Mouse (Mus musculus) neural tube, embryonic 14.5 days (tissue): ENCODE measurements at regions not wholly inside any gene's neighbourhood (a gene's known extent, or its start where the extent isn't known, plus 50 kb on each side); places are given as distances from the start of the nearest gene placed in this dataset.

Experiments used
- ATAC-seq: fragments of 200-750 bp; cut with Nextera tagmentation; 2 replicates; pipeline ENCODE4 v1.8.0; 2017; ENCODE audit warnings: low read depth, mild to moderate bottlenecking, moderate TSS enrichment, moderate library complexity
- H3K27ac ChIP-seq: fragments of 300-500 bp; sonication (generic); 2 replicates; pipeline ENCODE4 v1.5.1; 2014; ENCODE audit warnings: low read depth, mild to moderate bottlenecking, control low read depth, low read length, moderate library complexity, mixed read lengths
- H3K27me3 ChIP-seq: fragments of 300-500 bp; sonication (generic); 2 replicates; pipeline ENCODE4 v1.6.1; 2014; ENCODE audit warnings: low read length; ENCODE audit not compliant: control insufficient read depth, insufficient read depth
- H3K36me3 ChIP-seq: fragments of 300-500 bp; sonication (generic); 2 replicates; pipeline ENCODE4 v1.6.1; 2014; ENCODE audit warnings: low read length, mixed read lengths; ENCODE audit not compliant: control insufficient read depth, insufficient read depth
- H3K4me1 ChIP-seq: fragments of 300-500 bp; sonication (generic); 2 replicates; pipeline ENCODE4 v1.6.1; 2014; ENCODE audit warnings: low read length; ENCODE audit not compliant: control insufficient read depth, insufficient read depth
- H3K4me2 ChIP-seq: fragments of 300-500 bp; sonication (generic); 2 replicates; pipeline ENCODE4 v1.6.1; 2014; ENCODE audit warnings: mild to moderate bottlenecking, low read depth, low read length, control low read depth
- H3K4me3 ChIP-seq: fragments of 300-500 bp; sonication (generic); 2 replicates; pipeline ENCODE4 v1.5.1; 2014; ENCODE audit warnings: low read depth, low read length, control low read depth, mixed read lengths
- H3K9ac ChIP-seq: fragments of 300-500 bp; sonication (generic); replicated peaks from 2 replicates; pipeline ENCODE4 v1.6.1; 2014; ENCODE audit warnings: low read depth, mild to moderate bottlenecking, control low read depth, low read length, mixed read lengths
- H3K9me3 ChIP-seq: fragments of 300-500 bp; sonication (generic); 2 replicates; pipeline ENCODE4 v1.6.1; 2016; ENCODE audit warnings: low read length; ENCODE audit not compliant: control insufficient read depth
- WGBS: fragments of 180-500 bp; shearing (Covaris S2); extraction: QIAGEN DNeasy Blood & Tissue Kit; methylation state at CpG from one replicate; pipeline ENCODE4 v1.1.7; 2014; 5-methylcytosine and 5-hydroxymethylcytosine counted together

DNA sequence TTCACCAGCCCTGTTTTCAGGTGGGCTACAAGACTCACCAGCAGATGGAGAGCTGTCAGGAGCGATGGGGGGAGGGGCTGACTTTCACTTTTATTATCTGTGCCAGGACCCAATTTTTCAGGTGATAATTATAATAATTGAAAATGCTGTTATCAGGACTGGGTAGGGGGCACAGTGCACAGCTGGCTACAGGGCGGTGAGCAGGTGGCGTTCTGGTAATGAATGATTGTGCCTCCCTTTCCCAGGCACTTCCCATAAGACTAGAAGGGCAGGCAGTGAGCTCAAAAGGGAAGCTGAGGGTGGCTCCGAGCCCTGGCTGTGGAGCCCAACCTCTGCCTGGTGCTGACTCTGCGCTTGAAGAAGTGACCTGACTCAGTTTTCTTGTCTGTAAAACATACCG, 168.4 kb downstream of the Matn1 start:
- 52% methylated on average over 6 of the region's 6 CpGs for WGBS

DNA sequence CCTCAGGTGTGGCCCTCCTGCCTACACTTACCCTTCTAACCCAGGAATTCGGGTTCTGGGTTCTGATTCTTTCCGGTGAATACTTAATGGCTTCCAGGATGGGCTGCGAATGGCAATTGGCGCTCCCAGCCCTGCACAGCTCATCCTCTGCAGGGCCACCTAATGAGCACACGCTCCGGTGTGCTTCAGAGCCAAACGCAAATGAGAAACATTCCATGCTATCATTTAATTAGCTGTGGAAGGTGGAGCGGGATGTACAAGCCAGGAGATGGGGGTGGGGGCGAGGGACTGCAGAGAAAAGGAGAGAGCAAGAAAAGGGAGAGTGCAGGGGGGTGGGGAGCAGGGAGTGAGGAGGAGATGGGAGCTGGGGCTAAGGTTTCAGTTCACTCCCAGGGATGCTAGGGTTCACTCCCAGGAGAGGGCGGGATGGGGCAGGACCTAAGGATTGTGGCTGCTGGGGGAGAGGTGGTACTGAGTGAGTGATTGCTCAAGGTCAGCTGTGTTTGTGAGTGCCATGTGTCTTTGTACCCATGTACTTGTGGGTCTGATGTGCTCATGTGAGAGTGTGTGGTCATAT, 169.6 kb downstream of the Matn1 start:
- H3K9ac ChIP-seq, result no peak overlapping the region
- WGBS, result 25% methylated on average over 10 of the region's 10 CpGs
- H3K27ac ChIP-seq, result peak overlapping the region; percentile 44
- no peaks in the 10 kb centered on the region for H3K9me3 ChIP-seq
- peak; percentile 46; the same call in 1 of the 2 replicates for ATAC-seq
- H3K4me1 ChIP-seq, result no peaks in the 10 kb centered on the region
- no peak overlapping the region for H3K4me2 ChIP-seq
- H3K27me3 ChIP-seq, result no peaks in the 10 kb centered on the region
- H3K36me3 ChIP-seq, result no peaks in the 10 kb centered on the region
- no peak overlapping the region for H3K4me3 ChIP-seq

More for the DNA sequence above, 168.4 kb downstream of the Matn1 start:
- H3K4me2 ChIP-seq, result no peak overlapping the region
- no peaks in the 10 kb centered on the region for H3K9me3 ChIP-seq
- H3K36me3 ChIP-seq, result no peaks in the 10 kb centered on the region
- H3K27ac ChIP-seq, result no peak overlapping the region
- H3K4me1 ChIP-seq, result no peaks in the 10 kb centered on the region
- H3K9ac ChIP-seq, result no peak overlapping the region
- no peaks in the 10 kb centered on the region for H3K27me3 ChIP-seq
- ATAC-seq, result no peak
- no peak overlapping the region for H3K4me3 ChIP-seq

DNA sequence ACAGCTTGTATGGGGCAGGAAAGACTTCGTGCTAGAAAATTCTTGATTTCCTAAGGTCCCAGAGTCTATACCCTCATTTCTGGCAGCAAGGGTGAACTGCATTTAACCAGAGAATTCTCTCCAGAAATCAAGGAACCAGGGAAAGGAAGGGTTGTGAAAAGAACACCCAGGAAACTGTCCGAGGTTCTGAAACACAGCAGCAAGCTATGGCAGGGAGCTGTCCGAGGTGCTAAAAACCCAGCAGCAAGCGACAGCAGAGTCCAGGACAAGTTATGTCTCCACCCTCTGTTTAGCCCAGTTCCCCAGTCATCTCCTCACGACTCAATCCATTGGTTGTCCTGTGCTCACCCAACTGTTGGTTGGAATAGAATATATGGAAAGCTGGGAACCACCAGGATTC, 171.1 kb downstream of the Matn1 start:
- H3K9me3 ChIP-seq, result no peaks in the 10 kb centered on the region
- H3K4me3 ChIP-seq, result no peak overlapping the region
- no peak overlapping the region for H3K9ac ChIP-seq
- H3K36me3 ChIP-seq, result no peaks in the 10 kb centered on the region
- H3K4me2 ChIP-seq, result no peak overlapping the region
- no peaks in the 10 kb centered on the region for H3K4me1 ChIP-seq
- 5% methylated on average over 5 of the region's 5 CpGs for WGBS
- H3K27me3 ChIP-seq, result no peaks in the 10 kb centered on the region
- H3K27ac ChIP-seq, result no peak overlapping the region
- no peak for ATAC-seq

DNA sequence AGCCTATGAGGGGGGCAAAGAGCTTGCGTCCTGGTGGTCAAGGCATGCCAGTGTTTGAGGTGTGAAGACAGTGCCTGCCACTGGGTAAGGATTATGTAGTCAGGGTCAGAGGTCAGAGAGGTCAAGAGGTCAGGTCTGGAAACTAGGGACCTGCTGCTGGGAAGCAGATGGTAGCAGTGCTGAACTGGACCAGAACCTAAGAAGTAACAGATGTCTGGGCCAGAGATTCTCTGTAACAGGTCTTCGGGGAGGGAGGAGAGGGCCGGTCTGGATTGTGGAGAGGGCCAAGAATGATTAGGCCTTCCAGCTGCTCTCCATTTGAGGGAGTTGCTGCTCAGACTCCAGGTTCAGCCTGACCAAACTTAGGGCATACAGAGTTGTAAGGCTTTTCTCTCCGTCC, 174.4 kb downstream of the Matn1 start:
- ATAC-seq, result no peak
- no peaks in the 10 kb centered on the region for H3K4me1 ChIP-seq
- H3K4me3 ChIP-seq, result no peak overlapping the region
- H3K4me2 ChIP-seq, result no peak overlapping the region
- 74% methylated on average over 4 of the region's 4 CpGs for WGBS
- H3K27ac ChIP-seq, result no peak overlapping the region
- H3K9ac ChIP-seq, result no peak overlapping the region
- H3K27me3 ChIP-seq, result no peaks in the 10 kb centered on the region
- H3K9me3 ChIP-seq, result no peaks in the 10 kb centered on the region
- H3K36me3 ChIP-seq, result no peaks in the 10 kb centered on the region

DNA sequence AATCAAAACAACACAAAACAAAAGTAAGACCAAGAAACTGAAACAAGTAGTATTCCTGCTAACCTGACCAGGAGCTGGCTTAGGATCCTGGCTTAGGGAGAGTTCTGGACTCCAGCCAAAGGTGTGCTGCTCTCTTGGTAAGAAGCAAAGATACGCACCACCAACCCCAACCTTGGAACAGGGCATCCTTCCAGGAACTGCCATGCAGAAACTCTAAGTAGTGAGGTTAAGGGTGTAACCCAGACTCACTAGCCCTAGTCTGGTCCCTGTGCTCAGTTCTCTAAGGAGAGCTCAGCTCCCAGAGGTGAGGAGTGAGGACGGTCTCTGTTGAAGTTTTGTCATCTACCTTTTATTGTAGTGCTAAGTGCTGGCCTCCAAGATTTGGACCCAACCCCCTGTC, 175.4 kb downstream of the Matn1 start:
- 93% methylated on average over 2 of the region's 2 CpGs for WGBS
- H3K9me3 ChIP-seq, result no peaks in the 10 kb centered on the region
- H3K36me3 ChIP-seq, result no peaks in the 10 kb centered on the region
- H3K27me3 ChIP-seq, result no peaks in the 10 kb centered on the region
- H3K9ac ChIP-seq, result no peak overlapping the region
- H3K4me3 ChIP-seq, result no peak overlapping the region
- no peak for ATAC-seq
- no peak overlapping the region for H3K27ac ChIP-seq
- no peak overlapping the region for H3K4me2 ChIP-seq
- H3K4me1 ChIP-seq, result no peaks in the 10 kb centered on the region

DNA sequence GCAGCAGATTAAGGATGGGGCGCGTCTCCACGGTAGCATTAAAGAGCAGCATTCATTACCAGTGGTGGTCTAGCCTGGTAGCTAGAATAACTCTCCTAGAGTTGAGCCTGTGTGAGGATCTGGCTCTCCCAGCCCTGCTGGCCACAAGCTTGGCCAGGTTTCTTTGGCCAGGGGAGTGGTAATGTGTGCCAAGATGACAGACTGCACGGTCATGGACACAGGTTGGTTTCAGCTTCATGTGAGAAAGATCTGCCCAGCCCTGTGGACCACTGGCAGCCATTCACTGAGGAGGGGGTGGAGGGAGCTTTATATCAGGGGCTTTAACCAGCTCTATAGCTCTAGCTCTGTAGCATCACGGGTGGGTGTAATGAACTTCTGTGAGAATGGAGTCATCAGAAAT, 176.5 kb downstream of the Matn1 start:
- no peak for ATAC-seq
- Histone ChIP-seq H3K4me2 (no peak overlapping the region), H3K27me3 (no peaks in the 10 kb centered on the region), H3K27ac (no peak overlapping the region), H3K4me3 (no peak overlapping the region), H3K9me3 (no peaks in the 10 kb centered on the region), H3K36me3 (no peaks in the 10 kb centered on the region), H3K9ac (no peak overlapping the region), H3K4me1 (no peaks in the 10 kb centered on the region)
- WGBS, result 89% methylated on average over 5 of the region's 5 CpGs

DNA sequence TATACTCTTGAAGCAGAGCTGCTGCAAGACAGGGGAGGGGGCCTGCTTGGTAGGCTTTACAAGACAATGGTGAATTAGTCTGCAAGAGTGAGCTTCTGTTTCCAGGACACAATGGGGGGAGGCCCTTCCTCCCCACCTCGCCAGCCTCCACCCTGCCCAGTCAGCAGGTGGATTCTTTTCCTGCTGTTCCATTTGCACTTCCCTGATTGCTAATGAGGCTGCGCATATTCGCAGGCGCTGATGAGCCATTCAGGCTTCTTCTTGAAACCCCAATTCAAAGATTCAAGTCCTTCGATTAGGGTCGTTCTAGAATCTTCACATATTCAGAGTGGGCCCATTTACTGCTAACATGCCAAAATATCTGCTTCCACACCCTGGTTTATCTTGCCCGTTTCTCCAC, 181.8 kb downstream of the Matn1 start:
- 30% methylated on average over 7 of the region's 7 CpGs for WGBS

DNA sequence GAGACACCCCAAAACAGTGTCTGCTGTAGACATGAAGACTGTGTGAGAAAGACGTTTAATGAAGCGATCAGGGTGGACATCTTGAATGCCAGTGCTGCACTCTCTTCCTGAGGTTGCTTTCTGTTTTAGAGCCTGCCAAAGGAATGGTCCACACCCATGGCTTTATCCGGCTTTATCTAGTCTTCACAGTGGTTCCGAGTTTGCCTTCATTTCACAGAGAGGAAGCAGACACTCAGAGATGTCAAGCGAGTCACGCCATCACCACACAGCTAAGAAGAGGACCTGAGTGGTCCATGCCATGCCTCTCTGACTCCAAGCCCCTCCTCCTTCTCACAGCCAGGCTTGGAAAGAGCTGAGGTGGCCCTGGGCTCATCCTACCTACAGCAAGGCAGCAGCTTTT, 182.7 kb downstream of the Matn1 start:
- no peak overlapping the region for H3K4me3 ChIP-seq
- WGBS, result 85% methylated on average over 6 of the region's 6 CpGs
- no peak for ATAC-seq
- H3K4me1 ChIP-seq, result no peaks in the 10 kb centered on the region
- H3K27ac ChIP-seq, result no peak overlapping the region
- H3K4me2 ChIP-seq, result no peak overlapping the region
- no peaks in the 10 kb centered on the region for H3K36me3 ChIP-seq
- no peaks in the 10 kb centered on the region for H3K9me3 ChIP-seq
- H3K27me3 ChIP-seq, result no peaks in the 10 kb centered on the region
- H3K9ac ChIP-seq, result no peak overlapping the region

More for the DNA sequence above, 181.8 kb downstream of the Matn1 start:
- Histone ChIP-seq H3K36me3 (no peaks in the 10 kb centered on the region), H3K4me2 (no peak overlapping the region), H3K4me1 (no peaks in the 10 kb centered on the region), H3K27me3 (no peaks in the 10 kb centered on the region), H3K9me3 (no peaks in the 10 kb centered on the region), H3K27ac (no peak overlapping the region), H3K4me3 (no peak overlapping the region), H3K9ac (no peak overlapping the region)
- no peak for ATAC-seq

DNA sequence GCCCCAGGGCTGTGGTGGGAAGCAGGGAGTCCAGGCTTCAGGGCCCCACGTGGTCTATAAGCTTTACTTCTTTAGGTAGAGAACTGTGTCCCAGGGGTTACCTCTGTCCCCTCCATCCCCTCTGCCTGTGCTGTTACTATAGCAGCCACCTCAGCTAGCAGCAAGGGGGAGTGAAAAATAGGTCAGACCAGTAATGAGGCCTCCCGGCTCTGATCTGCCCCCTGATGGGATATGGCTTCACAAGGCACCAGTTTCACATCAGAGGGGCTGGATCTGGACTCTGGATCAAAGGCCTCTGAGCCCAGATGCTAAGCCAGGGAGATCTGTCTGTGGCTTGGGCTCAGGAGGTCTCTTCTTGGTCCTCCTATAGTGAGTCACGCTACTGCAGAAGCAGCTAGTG, 184.5 kb downstream of the Matn1 start:
- no peak overlapping the region for H3K27ac ChIP-seq
- 24% methylated on average over 3 of the region's 3 CpGs for WGBS

More for the DNA sequence above, 184.5 kb downstream of the Matn1 start:
- ATAC-seq, result no peak
- no peaks in the 10 kb centered on the region for H3K36me3 ChIP-seq
- no peak overlapping the region for H3K9ac ChIP-seq
- H3K27me3 ChIP-seq, result no peaks in the 10 kb centered on the region
- no peaks in the 10 kb centered on the region for H3K4me1 ChIP-seq
- H3K4me3 ChIP-seq, result no peak overlapping the region
- H3K9me3 ChIP-seq, result no peaks in the 10 kb centered on the region
- H3K4me2 ChIP-seq, result no peak overlapping the region
